Mouse (Mus musculus) stomach, embryonic 14.5 days (tissue): ENCODE data around the gene Rcan2. TPM values are rescaled to one million over a fixed set of nuclear protein-coding genes. Genes with fewer than 3 reads are reported as not detected.

Experiments
- ATAC-seq: fragments of 200-750 bp; cut with Nextera tagmentation; 2 replicates; pipeline ENCODE4 v1.8.0; 2017; ENCODE audit warnings: low read depth, moderate TSS enrichment; ENCODE audit not compliant: insufficient number of reproducible peaks, insufficient read depth, low FRiP score
- H3K27ac ChIP-seq: fragments of 300-500 bp; sonication (generic); 2 replicates; pipeline ENCODE4 v1.5.1; 2014; ENCODE audit warnings: mild to moderate bottlenecking, low read length, moderate library complexity, mixed read lengths
- H3K27me3 ChIP-seq: fragments of 300-500 bp; sonication (generic); 2 replicates; pipeline ENCODE4 v1.6.1; 2014; ENCODE audit warnings: low read length, control low read depth, mixed read lengths; ENCODE audit not compliant: control insufficient read depth, insufficient read depth
- H3K36me3 ChIP-seq: fragments of 300-500 bp; sonication (generic); 2 replicates; pipeline ENCODE4 v1.6.1; 2014; ENCODE audit warnings: mild to moderate bottlenecking, control low read depth, low read length, moderate library complexity, mixed read lengths; ENCODE audit not compliant: control insufficient read depth, insufficient read depth
- H3K4me1 ChIP-seq: fragments of 300-500 bp; sonication (generic); 2 replicates; pipeline ENCODE4 v1.6.1; 2014; ENCODE audit warnings: low read length, control low read depth, mixed read lengths; ENCODE audit not compliant: control insufficient read depth, insufficient read depth
- H3K4me2 ChIP-seq: fragments of 300-500 bp; sonication (generic); replicated peaks from 2 replicates; pipeline ENCODE4 v1.6.1; 2014; ENCODE audit warnings: low read depth, low read length, control low read depth
- H3K4me3 ChIP-seq: fragments of 300-500 bp; sonication (generic); 2 replicates; pipeline ENCODE4 v1.5.1; 2014; ENCODE audit warnings: low read depth, low read length, control low read depth
- H3K9ac ChIP-seq: fragments of 300-500 bp; sonication (generic); replicated peaks from 2 replicates; pipeline ENCODE4 v1.6.1; 2014; ENCODE audit warnings: low read depth, mild to moderate bottlenecking, control low read depth, low read length, moderate library complexity, mixed read lengths
- H3K9me3 ChIP-seq: fragments of 300-500 bp; sonication (generic); 2 replicates; pipeline ENCODE4 v1.6.1; 2016; ENCODE audit warnings: low read depth, low read length, control low read depth; ENCODE audit not compliant: control insufficient read depth
- WGBS: fragments of 180-500 bp; shearing (Covaris S2); extraction: QIAGEN DNeasy Blood & Tissue Kit; methylation state at CpG from one replicate; pipeline ENCODE4 v1.1.7; 2014; 5-methylcytosine and 5-hydroxymethylcytosine counted together
- polyA plus RNA-seq: library from polyadenylated mRNA; unstranded; fragments of >200 nt; fragmentation: Nextera tagmentation; extraction: Ambion mirVana; gene quantifications from 2 replicates; pipeline ENCODE4 v1.2.1, GENCODE M21; 2014

Gene Rcan2
- polyA plus RNA-seq, 1 experiment from 2014 or later: 10.1 TPM

GRCm38 (mm10) chr17:44058145-44058544 is 257.0 kb downstream of the Rcan2 start:
- Histone ChIP-seq H3K4me2 (no peak overlapping the region), H3K27me3 (no peaks in the 10 kb centered on the region), H3K9me3 (no peaks in the 10 kb centered on the region), H3K4me3 (no peak overlapping the region), H3K36me3 (no peaks in the 10 kb centered on the region), H3K9ac (no peak overlapping the region), H3K4me1 (no peaks in the 10 kb centered on the region), H3K27ac (no peak overlapping the region)
- no peak for ATAC-seq

GRCm38 (mm10) chr17:44060781-44061180 is 259.6 kb downstream of the Rcan2 start:
- Histone ChIP-seq H3K4me3 (no peak overlapping the region), H3K9ac (no peak overlapping the region), H3K27ac (no peak overlapping the region), H3K36me3 (no peaks in the 10 kb centered on the region), H3K4me2 (no peak overlapping the region), H3K4me1 (no peaks in the 10 kb centered on the region), H3K9me3 (no peaks in the 10 kb centered on the region), H3K27me3 (no peaks in the 10 kb centered on the region)
- no peak for ATAC-seq
- WGBS: 94% methylated on average over 1 of the region's 1 CpGs

GRCm38 (mm10) chr17:44061289-44061890 is 260.2 kb downstream of the Rcan2 start:
- Histone ChIP-seq H3K9ac (no peak overlapping the region), H3K27me3 (no peaks in the 10 kb centered on the region), H3K27ac (no peak overlapping the region), H3K4me1 (no peaks in the 10 kb centered on the region), H3K4me3 (no peak overlapping the region), H3K9me3 (no peaks in the 10 kb centered on the region), H3K36me3 (no peaks in the 10 kb centered on the region), H3K4me2 (no peak overlapping the region)
- WGBS: 74% methylated on average over 5 of the region's 5 CpGs
- no peak for ATAC-seq

GRCm38 (mm10) chr17:44068876-44069275 is 267.7 kb downstream of the Rcan2 start:
- no peak overlapping the region for H3K9ac ChIP-seq
- no peaks in the 10 kb centered on the region for H3K36me3 ChIP-seq
- no peaks in the 10 kb centered on the region for H3K9me3 ChIP-seq
- no peak overlapping the region for H3K27ac ChIP-seq
- 74% methylated on average over 6 of the region's 6 CpGs for WGBS
- no peak overlapping the region for H3K4me3 ChIP-seq
- no peak for ATAC-seq
- no peaks in the 10 kb centered on the region for H3K27me3 ChIP-seq
- no peaks in the 10 kb centered on the region for H3K4me1 ChIP-seq
- H3K4me2 ChIP-seq: no peak overlapping the region

DNA sequence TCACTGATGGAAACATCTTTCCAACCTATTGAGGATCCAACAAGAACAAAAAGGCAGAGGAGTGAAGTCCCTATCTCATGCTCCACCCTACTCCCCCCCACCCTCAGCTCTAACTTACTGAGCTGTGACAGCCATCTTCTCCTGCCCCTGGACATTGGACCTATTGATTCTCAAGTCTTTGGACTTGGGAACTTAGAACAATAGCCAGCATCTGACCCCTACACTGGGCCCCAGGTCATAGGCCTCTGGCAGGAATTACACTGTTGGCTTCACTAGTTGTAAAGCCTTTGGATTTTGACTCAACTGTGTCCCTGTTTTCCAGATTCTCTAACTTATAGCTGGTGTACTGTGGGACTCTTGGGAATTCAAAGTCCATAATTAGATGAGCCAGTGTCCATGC is 270.5 kb downstream of the Rcan2 start:
- Histone ChIP-seq H3K9ac (no peak overlapping the region), H3K4me3 (no peak overlapping the region), H3K27ac (no peak overlapping the region), H3K4me2 (no peak overlapping the region), H3K9me3 (no peaks in the 10 kb centered on the region), H3K27me3 (no peaks in the 10 kb centered on the region), H3K4me1 (no peaks in the 10 kb centered on the region), H3K36me3 (no peaks in the 10 kb centered on the region)
- no peak for ATAC-seq

GRCm38 (mm10) chr17:44075601-44076000 is 274.4 kb downstream of the Rcan2 start:
- no peak for ATAC-seq
- H3K4me1 ChIP-seq: no peaks in the 10 kb centered on the region
- H3K27ac ChIP-seq: no peak overlapping the region
- no peak overlapping the region for H3K9ac ChIP-seq
- H3K9me3 ChIP-seq: no peaks in the 10 kb centered on the region
- no peaks in the 10 kb centered on the region for H3K27me3 ChIP-seq
- no peak overlapping the region for H3K4me2 ChIP-seq
- 69% methylated on average over 3 of the region's 3 CpGs for WGBS
- no peaks in the 10 kb centered on the region for H3K36me3 ChIP-seq
- H3K4me3 ChIP-seq: no peak overlapping the region

- Histone ChIP-seq H3K9ac (no peak overlapping the region), H3K36me3 (no peaks in the 10 kb centered on the region; the same call in 1 of the 2 replicates), H3K27me3 (no peaks in the 10 kb centered on the region), H3K9me3 (no peaks in the 10 kb centered on the region), H3K4me3 (no peak overlapping the region), H3K4me1 (no peaks in the 10 kb centered on the region), H3K27ac (no peak overlapping the region), H3K4me2 (no peak overlapping the region)
- 59% methylated on average over 6 of the region's 6 CpGs for WGBS
- ATAC-seq: no peak
Observed at GRCm38 (mm10) chr17:44076051-44076680, 275.0 kb downstream of the Rcan2 start.

GRCm38 (mm10) chr17:44077146-44077842 is 276.1 kb downstream of the Rcan2 start:
- Histone ChIP-seq H3K27ac (no peak overlapping the region), H3K4me1 (no peaks in the 10 kb centered on the region), H3K27me3 (no peaks in the 10 kb centered on the region), H3K4me3 (no peak overlapping the region), H3K36me3 (no peaks in the 10 kb centered on the region; the same call in 1 of the 2 replicates), H3K9me3 (no peaks in the 10 kb centered on the region), H3K9ac (no peak overlapping the region), H3K4me2 (no peak overlapping the region)
- no peak for ATAC-seq
- WGBS: 82% methylated on average over 12 of the region's 12 CpGs
